Mouse (Mus musculus) heart, adult 2 months (tissue): ENCODE results near the gene Gm11027.

Source experiments
- CTCF ChIP-seq: fragments of 200-600 bp; IDR thresholded peaks from 2 replicates; pipeline ENCODE4 v1.8.1; 2022; ENCODE audit warnings: antibody characterized with exemption, mild to moderate bottlenecking, moderate library complexity
- EP300 ChIP-seq: fragments of 200-500 bp; IDR thresholded peaks from 2 replicates; pipeline ENCODE4 v1.6.1; 2011; ENCODE audit warnings: low read depth, low read length, control low read depth; ENCODE audit not compliant: insufficient read depth
- POLR2A ChIP-seq: fragments of 200-500 bp; IDR thresholded peaks from 2 replicates; pipeline ENCODE4 v1.6.1; 2011; ENCODE audit warnings: mild to moderate bottlenecking, low read depth, low read length, control low read depth; ENCODE audit not compliant: insufficient read depth

- TF ChIP-seq EP300 (no peak), CTCF (no peak), POLR2A (no peak)
Observed at GRCm38 (mm10) chr12:116244601-116245000, 30.6 kb upstream of the Gm11027 start.
